27 mouse cellular contexts compared by ENCODE assay signal in the genomic region with DNA sequence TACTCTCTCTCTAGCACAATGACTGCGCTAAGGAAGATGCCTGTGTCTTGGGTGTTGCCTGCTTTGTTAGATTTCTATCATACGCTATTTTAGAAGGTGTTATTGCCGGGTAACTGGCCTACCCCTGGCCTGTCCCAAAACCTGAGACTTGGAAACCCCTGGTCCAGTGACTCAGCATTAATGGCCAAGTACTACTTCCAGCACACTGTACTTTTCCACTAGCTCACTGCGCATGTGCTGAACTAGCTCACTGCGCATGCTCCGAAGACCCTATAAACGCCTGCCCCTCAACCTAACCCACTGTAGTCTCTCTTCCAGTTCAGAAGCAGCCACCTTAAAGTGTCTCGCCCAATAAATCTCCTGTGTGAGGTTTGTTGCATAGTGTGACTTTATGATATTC.
"Had no signal": no experiment of that assay in that cellular context is flagged by ENCODE, and none has a peak within 500 bp of the region (broad histone marks: within the 10 kb centered on the region; RNA-seq: fewer than 3 reads in every experiment).

No protein-coding gene starts in this region.

- H3K4me2 ChIP-seq: embryonic facial prominence, embryonic 12.5 days; embryonic facial prominence, embryonic 13.5 days; embryonic facial prominence, embryonic 15.5 days; forebrain, embryonic 12.5 days; forebrain, embryonic 13.5 days; forebrain, embryonic 15.5 days had no signal

- H3K9me3 ChIP-seq: embryonic facial prominence, embryonic 10.5 days; embryonic facial prominence, embryonic 12.5 days; embryonic facial prominence, embryonic 13.5 days; embryonic facial prominence, embryonic 15.5 days; forebrain, embryonic 10.5 days; forebrain, embryonic 12.5 days; forebrain, embryonic 13.5 days; forebrain, embryonic 15.5 days had no signal

- H3K4me1 ChIP-seq: embryonic facial prominence, embryonic 10.5 days; embryonic facial prominence, embryonic 12.5 days; embryonic facial prominence, embryonic 13.5 days; embryonic facial prominence, embryonic 15.5 days; forebrain, embryonic 10.5 days; forebrain, embryonic 12.5 days; forebrain, embryonic 13.5 days; forebrain, embryonic 15.5 days had no signal

- ATAC-seq: forebrain, embryonic 13.5 days; forebrain, embryonic 14.5 days; forebrain, embryonic 15.5 days; forebrain, embryonic 16.5 days; forebrain, postnatal 0 days had no signal

- DNase-seq: cerebellum, adult 8-10 months; cerebellum, adult 9-10 months; cerebellum, adult 9-11 months; cerebellum, postnatal 10 days; cerebellum, postnatal 14 days; cerebellum, postnatal 25 days; cerebellum, postnatal 36 days; embryo, embryonic 11 days; forebrain, postnatal 0 days; gastrocnemius, adult 2 months; gastrocnemius, postnatal 10 days; gastrocnemius, postnatal 14 days; gastrocnemius, postnatal 25 days; gastrocnemius, postnatal 36 days; heart, adult 18-20 months; heart, adult 2 months had no signal

- H3K36me3 ChIP-seq: embryonic facial prominence, embryonic 10.5 days; embryonic facial prominence, embryonic 12.5 days; embryonic facial prominence, embryonic 13.5 days; embryonic facial prominence, embryonic 15.5 days; forebrain, embryonic 10.5 days; forebrain, embryonic 12.5 days; forebrain, embryonic 15.5 days had no signal

- H3K4me3 ChIP-seq: embryonic facial prominence, embryonic 10.5 days; embryonic facial prominence, embryonic 12.5 days; embryonic facial prominence, embryonic 13.5 days; embryonic facial prominence, embryonic 15.5 days; erythroblast, embryonic 14.5 days; forebrain, embryonic 10.5 days; forebrain, embryonic 12.5 days; forebrain, embryonic 13.5 days; forebrain, embryonic 15.5 days; gastrocnemius, adult 2 months; heart, adult 2 months had no signal

- H3K27me3 ChIP-seq: embryonic facial prominence, embryonic 12.5 days; embryonic facial prominence, embryonic 13.5 days; embryonic facial prominence, embryonic 15.5 days; forebrain, embryonic 12.5 days; forebrain, embryonic 13.5 days; forebrain, embryonic 15.5 days had no signal

- H3K9ac ChIP-seq: embryonic facial prominence, embryonic 12.5 days; embryonic facial prominence, embryonic 13.5 days; embryonic facial prominence, embryonic 15.5 days; forebrain, embryonic 12.5 days; forebrain, embryonic 13.5 days; forebrain, embryonic 15.5 days; forebrain, postnatal 0 days had no signal

- H3K27ac ChIP-seq: embryonic facial prominence, embryonic 10.5 days; embryonic facial prominence, embryonic 12.5 days; embryonic facial prominence, embryonic 13.5 days; embryonic facial prominence, embryonic 15.5 days; forebrain, embryonic 10.5 days; forebrain, embryonic 12.5 days; forebrain, embryonic 13.5 days; forebrain, embryonic 15.5 days; gastrocnemius, adult 2 months; heart, adult 2 months had no signal
